Mouse (Mus musculus) spleen, postnatal 36 days (tissue): Measurements from ENCODE around the gene Nutf2.
"Not testable (repeated sequence)": the region's sequence is repeated elsewhere in the genome, so short reads cannot be mapped to it uniquely, and the experiment has no call there.

ENCODE experiments used
- DNase-seq, 2 experiments: peaks; one replicate each; pipeline ENCODE4 v3.0.0; 2022; ENCODE audit warnings: low spot score in 2 of 2, mixed read lengths in 1 of 2

Nutf2 gene

GRCm38 (mm10) chr8:105860143-105860981, at the start of gene Nutf2:
TSS of gene Nutf2 (plus strand) at chr8:105860580.
- DNase-seq = peak; percentile 94 to 95

- DNase-seq = no peak
Measured at GRCm38 (mm10) chr8:105811061-105811460, 49.3 kb upstream of the Nutf2 start.

GRCm38 (mm10) chr8:105811543-105811942, 48.8 kb upstream of the Nutf2 start:
- no peak for DNase-seq

- DNase-seq = no peak
Measured at GRCm38 (mm10) chr8:105812511-105812910, 47.9 kb upstream of the Nutf2 start.

- no peak for DNase-seq
Measured at GRCm38 (mm10) chr8:105813241-105813640, 47.1 kb upstream of the Nutf2 start.

GRCm38 (mm10) chr8:105819659-105820058, 40.7 kb upstream of the Nutf2 start:
- DNase-seq = peak in 1 of 2 experiments; percentile 35

- DNase-seq = peak; percentile 74 to 87
Measured at GRCm38 (mm10) chr8:105820925-105821324, 39.5 kb upstream of the Nutf2 start.

- DNase-seq = peak; percentile 17 to 34
Measured at GRCm38 (mm10) chr8:105825506-105825905, 34.9 kb upstream of the Nutf2 start.

GRCm38 (mm10) chr8:105826379-105826778, 34.0 kb upstream of the Nutf2 start:
- DNase-seq = no peak

- peak; percentile 97 to 98 for DNase-seq
Measured at GRCm38 (mm10) chr8:105826861-105827848, 33.2 kb upstream of the Nutf2 start, which contains the start of the genes Ranbp10 and Tsnaxip1. TSS of gene Ranbp10 (minus strand) at chr8:105827350. TSS of gene Tsnaxip1 (plus strand) at chr8:105827731.

- DNase-seq = not testable (repeated sequence)
Measured at GRCm38 (mm10) chr8:105833740-105834139, 26.6 kb upstream of the Nutf2 start.

- DNase-seq = peak; percentile 80 to 86
Measured at GRCm38 (mm10) chr8:105835318-105835717, 25.1 kb upstream of the Nutf2 start.

- peak; percentile 60 to 62 for DNase-seq
Measured at GRCm38 (mm10) chr8:105836991-105837390, 23.4 kb upstream of the Nutf2 start.

- DNase-seq = no peak
Measured at GRCm38 (mm10) chr8:105839209-105839608, 21.2 kb upstream of the Nutf2 start.

- DNase-seq = no peak
Measured at GRCm38 (mm10) chr8:105846678-105847077, 13.7 kb upstream of the Nutf2 start.

GRCm38 (mm10) chr8:105850014-105850413, 10.4 kb upstream of the Nutf2 start:
- DNase-seq = no peak

GRCm38 (mm10) chr8:105850611-105851010, 9.8 kb upstream of the Nutf2 start:
- DNase-seq = no peak

GRCm38 (mm10) chr8:105851651-105852143, 8.7 kb upstream of the Nutf2 start:
- peak; percentile 85 to 89 for DNase-seq

GRCm38 (mm10) chr8:105852146-105852729, 8.1 kb upstream of the Nutf2 start:
- DNase-seq = no peak

- DNase-seq = no peak
Measured at GRCm38 (mm10) chr8:105853178-105853577, 7.2 kb upstream of the Nutf2 start, which contains the start of gene Cenpt. TSS of gene Cenpt (minus strand) at chr8:105853278.

- no peak for DNase-seq
Measured at GRCm38 (mm10) chr8:105854303-105854702, 6.1 kb upstream of the Nutf2 start.
